Mouse (Mus musculus) liver, embryonic 14.5 days (tissue): ENCODE data around the gene Zdhhc21. TPM values are rescaled to one million over a fixed set of nuclear protein-coding genes. Genes with fewer than 3 reads are reported as not detected.

ENCODE experiments used
- ATAC-seq: fragments of 200-750 bp; cut with Nextera tagmentation; 2 replicates; pipeline ENCODE4 v1.8.0; 2017; ENCODE audit warnings: moderate number of reproducible peaks, mild to moderate bottlenecking, moderate library complexity; ENCODE audit not compliant: insufficient read depth
- DNase-seq, 3 experiments: peaks; one replicate each; pipeline ENCODE4 v3.0.0-alpha.2; 2012 to 2013; ENCODE audit warnings: low read depth in 3 of 3, low spot score in 3 of 3
- H3K27ac ChIP-seq: fragments of 300-500 bp; sonication (generic); 2 replicates; pipeline ENCODE4 v1.5.1; 2014; ENCODE audit warnings: moderate library complexity, mild to moderate bottlenecking, control low read depth, inconsistent platforms
- H3K27me3 ChIP-seq: fragments of 300-500 bp; sonication (generic); 2 replicates; pipeline ENCODE4 v1.6.1; 2014; ENCODE audit warnings: mild to moderate bottlenecking, low read length, moderate library complexity; ENCODE audit not compliant: control insufficient read depth, insufficient read depth
- H3K36me3 ChIP-seq: fragments of 300-500 bp; sonication (generic); replicated peaks from 2 replicates; pipeline ENCODE4 v1.6.1; 2014; ENCODE audit warnings: low read depth; ENCODE audit not compliant: control insufficient read depth, insufficient read depth
- H3K4me1 ChIP-seq, 2 experiments: fragments of 200-500 bp in 1 of 2; fragments of 300-500 bp in 1 of 2; sonication (generic) in 1 of 2; replicated peaks; 2 replicates each; pipeline ENCODE4 v1.6.1; 2012 to 2014; ENCODE audit warnings: antibody characterized with exemption in 1 of 2, inconsistent platforms in 1 of 2, low read length in 1 of 2; ENCODE audit not compliant: control insufficient read depth in 2 of 2, insufficient read depth in 2 of 2
- H3K4me2 ChIP-seq: fragments of 300-500 bp; sonication (generic); 2 replicates; pipeline ENCODE4 v1.6.1; 2014; ENCODE audit warnings: low read depth, mild to moderate bottlenecking, control low read depth, moderate library complexity
- H3K4me3 ChIP-seq, 2 experiments: fragments of 200-500 bp in 1 of 2; fragments of 300-500 bp in 1 of 2; sonication (generic) in 1 of 2; 2 replicates each; pipeline ENCODE4 v1.5.1; 2012 to 2014; ENCODE audit warnings: low read depth in 2 of 2, low read length in 2 of 2, mild to moderate bottlenecking in 2 of 2, control low read depth in 1 of 2, inconsistent platforms in 1 of 2, moderate library complexity in 1 of 2; ENCODE audit not compliant: insufficient read depth in 1 of 2
- H3K9ac ChIP-seq: fragments of 300-500 bp; sonication (generic); replicated peaks from 2 replicates; pipeline ENCODE4 v1.6.1; 2014; ENCODE audit warnings: mild to moderate bottlenecking, control low read depth, moderate library complexity
- H3K9me3 ChIP-seq: fragments of 300-500 bp; sonication (generic); 2 replicates; pipeline ENCODE4 v1.6.1; 2016; ENCODE audit warnings: low read length, mixed read lengths; ENCODE audit not compliant: control insufficient read depth
- CTCF ChIP-seq: IDR thresholded peaks from 2 replicates; pipeline ENCODE4 v1.5.1; 2016; ENCODE audit warnings: antibody characterized with exemption, low read depth, control low read depth
- EP300 ChIP-seq: IDR thresholded peaks from 2 replicates; pipeline ENCODE4 v1.6.1; 2016; ENCODE audit warnings: antibody characterized with exemption, low read depth
- WGBS: fragments of 180-500 bp; shearing (Covaris S2); extraction: QIAGEN DNeasy Blood & Tissue Kit; methylation state at CpG from one replicate; pipeline ENCODE4 v1.1.7; 2014; ENCODE audit not compliant: insufficient replicate concordance; 5-methylcytosine and 5-hydroxymethylcytosine counted together
- polyA plus RNA-seq, 2 experiments: library from polyadenylated mRNA; depleted of rRNA in 1 of 2; stranded (reverse) in 1 of 2; unstranded in 1 of 2; fragments of >200 nt; fragmentation: Nextera tagmentation in 1 of 2; extraction: Ambion mirVana in 1 of 2; gene quantifications; 2 replicates each; pipeline versions ENCODE4 v1.2.1 to v1.2.3; 2012 to 2014

Gene Zdhhc21
- polyA plus RNA-seq, 2 experiments: 1.8 to 2.7 TPM

- Histone ChIP-seq H3K27me3 (no peaks in the 10 kb centered on the region), H3K4me1 (peaks cover 0 to 4% of the 10 kb centered on the region in 2 experiments; a peak in 2 of 4 replicates), H3K9ac (no peak overlapping the region), H3K4me3 (no peak overlapping the region), H3K36me3 (no peaks in the 10 kb centered on the region), H3K27ac (no peak overlapping the region), H3K9me3 (no peaks in the 10 kb centered on the region), H3K4me2 (no peak overlapping the region)
- no peak for DNase-seq
- TF ChIP-seq CTCF: no peak
- no peak for TF ChIP-seq EP300
- no peak for ATAC-seq
- WGBS: 42% methylated on average over 3 of the region's 3 CpGs
These were observed 2.8 kb downstream of the Zdhhc21 start for GRCm38 (mm10) chr4:82856986-82857385.

GRCm38 (mm10) chr4:82853809-82854208 is 5.9 kb downstream of the Zdhhc21 start:
- H3K9ac ChIP-seq: no peak overlapping the region
- no peaks in the 10 kb centered on the region for H3K36me3 ChIP-seq
- H3K27ac ChIP-seq: no peak overlapping the region
- DNase-seq (no peak), ATAC-seq (no peak)
- TF ChIP-seq CTCF (no peak), EP300 (no peak)
- no peak overlapping the region for H3K4me3 ChIP-seq
- no peaks in the 10 kb centered on the region for H3K9me3 ChIP-seq
- H3K4me2 ChIP-seq: no peak overlapping the region
- H3K4me1 ChIP-seq: peaks cover 0 to 4% of the 10 kb centered on the region in 2 experiments
- WGBS: 67% methylated on average over 2 of the region's 2 CpGs
- H3K27me3 ChIP-seq: no peaks in the 10 kb centered on the region

GRCm38 (mm10) chr4:82848552-82849234 is 11.1 kb downstream of the Zdhhc21 start:
- Histone ChIP-seq H3K27ac (peak overlapping the region; percentile 35), H3K4me2 (peak overlapping the region; percentile 33), H3K9ac (no peak overlapping the region), H3K4me1 (peaks cover 0 to 8% of the 10 kb centered on the region in 2 experiments; a peak in 3 of 4 replicates), H3K9me3 (no peaks in the 10 kb centered on the region), H3K36me3 (no peaks in the 10 kb centered on the region), H3K4me3 (no peak overlapping the region), H3K27me3 (no peaks in the 10 kb centered on the region)
- 16% methylated on average over 5 of the region's 5 CpGs for WGBS
- DNase-seq (peak in 2 of 3 experiments; percentile 31 to 35), ATAC-seq (peak; percentile 75)
- TF ChIP-seq CTCF (no peak), EP300 (peak; percentile 40)

GRCm38 (mm10) chr4:82837526-82838240 is 22.1 kb downstream of the Zdhhc21 start:
- H3K4me1 ChIP-seq: no peaks in the 10 kb centered on the region
- 79% methylated on average over 3 of the region's 3 CpGs for WGBS
- no peak overlapping the region for H3K27ac ChIP-seq
- no peak for DNase-seq
- no peaks in the 10 kb centered on the region for H3K9me3 ChIP-seq
- H3K27me3 ChIP-seq: no peaks in the 10 kb centered on the region
- no peak for TF ChIP-seq CTCF
- TF ChIP-seq EP300: no peak
- ATAC-seq: no peak
- H3K4me2 ChIP-seq: no peak overlapping the region
- no peak overlapping the region for H3K4me3 ChIP-seq
- no peaks in the 10 kb centered on the region for H3K36me3 ChIP-seq
- H3K9ac ChIP-seq: no peak overlapping the region

- 81% methylated on average over 2 of the region's 2 CpGs for WGBS
- Histone ChIP-seq H3K27ac (no peak overlapping the region), H3K4me1 (no peaks in the 10 kb centered on the region), H3K36me3 (no peaks in the 10 kb centered on the region), H3K9ac (no peak overlapping the region), H3K9me3 (no peaks in the 10 kb centered on the region), H3K4me2 (no peak overlapping the region), H3K4me3 (no peak overlapping the region), H3K27me3 (no peaks in the 10 kb centered on the region)
- DNase-seq: no peak
- TF ChIP-seq EP300 (no peak), CTCF (no peak)
- no peak for ATAC-seq
These were observed 28.6 kb downstream of the Zdhhc21 start for GRCm38 (mm10) chr4:82831155-82831554.
